Comparison of ENCODE assay signal across 31 mouse cellular contexts in genomic region chr9:62650764-62651163, GRCm38 (mm10). TPM values are rescaled to one million over a fixed set of nuclear protein-coding genes. Genes with fewer than 3 reads are reported as not detected.
DNase-seq lines count a peak whose midpoint lies in the region; ATAC-seq and TF ChIP-seq lines count a peak whose summit lies in the region.
"Had no signal": no experiment of that assay in that cellular context is flagged by ENCODE, and none has a peak within 500 bp of the region (broad histone marks: within the 10 kb centered on the region; RNA-seq: fewer than 3 reads in every experiment).

No protein-coding gene starts in this region.

- no peak for TF ChIP-seq POLR2A in limb, embryonic 14.5 days (IDR thresholded peaks at IDR 0.05; ENCODE audit: borderline replicate concordance, extremely low read depth, insufficient read depth, insufficient read length)

- no peaks in the 10 kb centered on the region for H3K36me3 ChIP-seq in limb, embryonic 12.5 days
- no peaks in the 10 kb centered on the region for H3K36me3 ChIP-seq in limb, embryonic 10.5 days
- no peaks in the 10 kb centered on the region for H3K36me3 ChIP-seq in embryonic facial prominence, embryonic 14.5 days (ENCODE audit: control insufficient read depth, insufficient read depth, low read length)
- no peaks in the 10 kb centered on the region for H3K36me3 ChIP-seq in limb, embryonic 14.5 days (ENCODE audit: control insufficient read depth, insufficient read depth, low read length)
- H3K36me3 ChIP-seq: embryonic facial prominence, embryonic 15.5 days; forebrain, embryonic 10.5 days; heart, embryonic 12.5 days; heart, embryonic 15.5 days; hindbrain, embryonic 10.5 days; hindbrain, embryonic 13.5 days; intestine, embryonic 15.5 days had no signal

- H3K27me3 ChIP-seq in limb, embryonic 12.5 days: 0 out of 2 replicates have a peak, but pooled peaks cover 2% of the 10 kb centered on the region
- no peaks in the 10 kb centered on the region for H3K27me3 ChIP-seq in limb, embryonic 10.5 days (ENCODE audit: low read depth, poor library complexity, severe bottlenecking)
- H3K27me3 ChIP-seq in embryonic facial prominence, embryonic 14.5 days (replicated peaks; ENCODE audit: control insufficient read depth, insufficient read depth, low read length): no peaks in the 10 kb centered on the region
- H3K27me3 ChIP-seq in limb, embryonic 14.5 days (ENCODE audit: control insufficient read depth, insufficient read depth, low read length): no peaks in the 10 kb centered on the region
- H3K27me3 ChIP-seq: embryonic facial prominence, embryonic 15.5 days; forebrain, embryonic 13.5 days; heart, embryonic 12.5 days; heart, embryonic 15.5 days; hindbrain, embryonic 13.5 days; intestine, embryonic 15.5 days had no signal

- no peak for DNase-seq in limb, embryonic 10.5 days (ENCODE audit: low spot score)
- peak; percentile 53 for DNase-seq in NIH3T3 (ENCODE audit: low read depth)
- peak; percentile 71 for DNase-seq in embryonic facial prominence, embryonic 14.5 days (ENCODE audit: low spot score)
- peak; percentile 65 for DNase-seq in limb, embryonic 14.5 days (ENCODE audit: low spot score)
- no peak for DNase-seq in ovary, postnatal 10 days (ENCODE audit: low spot score)
- DNase-seq in natural killer cell, adult 2 months (ENCODE audit: low spot score in 2 of 2): no peak
- DNase-seq: adrenal gland, adult 8-10 months; adrenal gland, postnatal 25 days; cerebellum, adult 11-12 months; cerebellum, adult 8-10 months; cerebellum, postnatal 10 days; cerebellum, postnatal 36 days; embryo, embryonic 11 days; forebrain, postnatal 0 days; gastrocnemius, postnatal 25 days; heart, adult 18-20 months; heart, postnatal 10 days; heart, postnatal 36 days had no signal

- 70% methylated on average over 6 of the region's 6 CpGs for WGBS in limb, embryonic 12.5 days
- 92% methylated on average over 6 of the region's 6 CpGs for WGBS in limb, embryonic 10.5 days
- WGBS in embryonic facial prominence, embryonic 14.5 days: 44% methylated on average over 6 of the region's 6 CpGs
- WGBS in limb, embryonic 14.5 days: 42% methylated on average over 6 of the region's 6 CpGs

- no peak for ATAC-seq in limb, embryonic 12.5 days (ENCODE audit: insufficient number of reproducible peaks, insufficient read depth, low FRiP score, low TSS enrichment, low read depth)
- no peak for ATAC-seq in embryonic facial prominence, embryonic 14.5 days (ENCODE audit: low read depth)
- ATAC-seq in limb, embryonic 14.5 days (ENCODE audit: low FRiP score, low read depth): peak; percentile 25; the same call in 1 of the 2 replicates
- ATAC-seq: activated CD4-positive, CD25-positive, alpha-beta regulatory T cell, adult 4 months; CD4-positive, CD25-positive, alpha-beta regulatory T cell, adult 4 months; forebrain, embryonic 13.5 days; forebrain, postnatal 0 days; hindbrain, embryonic 16.5 days; intestine, embryonic 15.5 days had no signal

- H3K4me3 ChIP-seq in limb, embryonic 12.5 days (replicated peaks): no peak overlapping the region
- H3K4me3 ChIP-seq in limb, embryonic 10.5 days: no peak overlapping the region
- no peak overlapping the region for H3K4me3 ChIP-seq in embryonic facial prominence, embryonic 14.5 days (ENCODE audit: low read depth, low read length)
- H3K4me3 ChIP-seq in limb, embryonic 14.5 days (replicated peaks; ENCODE audit: low read length): no peak overlapping the region
- H3K4me3 ChIP-seq: embryonic facial prominence, embryonic 15.5 days; erythroblast, embryonic 14.5 days; forebrain, embryonic 10.5 days; forebrain, embryonic 13.5 days; heart, embryonic 12.5 days; heart, embryonic 15.5 days; hindbrain, embryonic 10.5 days; hindbrain, embryonic 13.5 days; intestine, embryonic 15.5 days had no signal

- H3K27ac ChIP-seq in limb, embryonic 12.5 days: peak overlapping the region; percentile 56; the same call in 1 of the 2 replicates
- no peak overlapping the region for H3K27ac ChIP-seq in limb, embryonic 10.5 days
- no peak overlapping the region for H3K27ac ChIP-seq in embryonic facial prominence, embryonic 14.5 days (replicated peaks; ENCODE audit: low read depth, low read length)
- H3K27ac ChIP-seq in limb, embryonic 14.5 days (replicated peaks; ENCODE audit: low read depth, low read length): 0 out of 2 replicates have a peak overlapping the region, but pooled peaks have one; percentile 44
- H3K27ac ChIP-seq: embryonic facial prominence, embryonic 15.5 days; forebrain, embryonic 10.5 days; forebrain, embryonic 13.5 days; heart, embryonic 15.5 days; hindbrain, embryonic 10.5 days; hindbrain, embryonic 13.5 days; intestine, embryonic 15.5 days had no signal

- H3K4me1 ChIP-seq in limb, embryonic 12.5 days (replicated peaks): peaks cover 42% of the 10 kb centered on the region
- peaks cover 26% of the 10 kb centered on the region for H3K4me1 ChIP-seq in limb, embryonic 10.5 days
- H3K4me1 ChIP-seq in embryonic facial prominence, embryonic 14.5 days (ENCODE audit: control insufficient read depth, insufficient read depth, low read length): peaks cover 17% of the 10 kb centered on the region; the same call in 1 of the 2 replicates
- H3K4me1 ChIP-seq in limb, embryonic 14.5 days (ENCODE audit: control insufficient read depth, insufficient read depth, low read length): peaks cover 33% of the 10 kb centered on the region
- H3K4me1 ChIP-seq: heart, embryonic 12.5 days; intestine, embryonic 15.5 days had no signal

- no peaks in the 10 kb centered on the region for H3K9me3 ChIP-seq in limb, embryonic 12.5 days
- no peaks in the 10 kb centered on the region for H3K9me3 ChIP-seq in limb, embryonic 10.5 days (replicated peaks)
- no peaks in the 10 kb centered on the region for H3K9me3 ChIP-seq in embryonic facial prominence, embryonic 14.5 days (ENCODE audit: control insufficient read depth, low read length)
- H3K9me3 ChIP-seq in limb, embryonic 14.5 days (ENCODE audit: control insufficient read depth, low read length): no peaks in the 10 kb centered on the region
- H3K9me3 ChIP-seq: embryonic facial prominence, embryonic 15.5 days; forebrain, embryonic 10.5 days; forebrain, embryonic 13.5 days; heart, embryonic 12.5 days; heart, embryonic 15.5 days; hindbrain, embryonic 10.5 days; hindbrain, embryonic 13.5 days; intestine, embryonic 15.5 days had no signal

- H3K9ac ChIP-seq in limb, embryonic 12.5 days (replicated peaks): no peak overlapping the region
- no peak overlapping the region for H3K9ac ChIP-seq in embryonic facial prominence, embryonic 14.5 days (ENCODE audit: low read depth, low read length)
- H3K9ac ChIP-seq in limb, embryonic 14.5 days (ENCODE audit: low read depth, low read length, severe bottlenecking): no peak overlapping the region
- H3K9ac ChIP-seq: embryonic facial prominence, embryonic 15.5 days; forebrain, embryonic 13.5 days; forebrain, postnatal 0 days; heart, embryonic 12.5 days; heart, embryonic 15.5 days; hindbrain, embryonic 13.5 days; intestine, embryonic 15.5 days had no signal

- H3K4me2 ChIP-seq in limb, embryonic 12.5 days: no peak overlapping the region
- no peak overlapping the region for H3K4me2 ChIP-seq in embryonic facial prominence, embryonic 14.5 days (ENCODE audit: low read depth, low read length)
- no peak overlapping the region for H3K4me2 ChIP-seq in limb, embryonic 14.5 days (replicated peaks; ENCODE audit: low read depth, low read length, severe bottlenecking)
- H3K4me2 ChIP-seq: embryonic facial prominence, embryonic 15.5 days; forebrain, embryonic 13.5 days; heart, embryonic 12.5 days; heart, embryonic 15.5 days; hindbrain, embryonic 13.5 days; intestine, embryonic 15.5 days had no signal

RNA-seq across cellular contexts. Expression of gene Itga11, which starts 26.9 kb away (rescaled TPM):
- 4.5 and 7.6 TPM in 2 replicates for polyA plus RNA-seq in limb, embryonic 12.5 days (2016; fragmentation: Nextera tagmentation; extraction: Ambion mirVana)
- polyA plus RNA-seq in limb, embryonic 10.5 days (2016; fragmentation: Nextera tagmentation; extraction: Ambion mirVana): 0.45 and 2.2 TPM in 2 replicates
- 8.1 and 10.2 TPM in 2 replicates for polyA plus RNA-seq in embryonic facial prominence, embryonic 14.5 days (2014; fragmentation: Nextera tagmentation; extraction: Ambion mirVana)
- polyA plus RNA-seq in limb, embryonic 14.5 days (2012; rRNA removed): 18.2 and 24.2 TPM in 2 replicates
- polyA plus RNA-seq in limb, embryonic 14.5 days (2014; fragmentation: Nextera tagmentation; extraction: Ambion mirVana): 11.6 and 13.5 TPM in 2 replicates
- polyA plus RNA-seq: erythroblast, embryonic 14.5 days had no signal

Comparison
In these comparisons a context has a peak if more than half of its experiments do, and no peak if none do; other contexts are left out.
1. H3K27ac ChIP-seq: peak in limb, embryonic 12.5 days (single experiment) and limb, embryonic 14.5 days (single experiment); none in limb, embryonic 10.5 days (single experiment) and embryonic facial prominence, embryonic 14.5 days (single experiment).
2. DNase-seq: peak in NIH3T3 (single experiment), embryonic facial prominence, embryonic 14.5 days (single experiment) and limb, embryonic 14.5 days (single experiment); none in limb, embryonic 10.5 days (single experiment), ovary, postnatal 10 days (single experiment) and natural killer cell, adult 2 months (0 of 2).